Mouse (Mus musculus): Measurements from ENCODE around the gene Vmn2r11. TPM values are rescaled to one million over a fixed set of nuclear protein-coding genes. Genes with fewer than 3 reads are reported as not detected.
"Not testable (repeated sequence)": the region's sequence is repeated elsewhere in the genome, so short reads cannot be mapped to it uniquely, and the experiment has no call there.

Vmn2r11 gene
- not detected in 2 replicates for polyA plus RNA-seq (2012; ENCODE audit: insufficient read depth, insufficient read length, missing spikeins)

DNA sequence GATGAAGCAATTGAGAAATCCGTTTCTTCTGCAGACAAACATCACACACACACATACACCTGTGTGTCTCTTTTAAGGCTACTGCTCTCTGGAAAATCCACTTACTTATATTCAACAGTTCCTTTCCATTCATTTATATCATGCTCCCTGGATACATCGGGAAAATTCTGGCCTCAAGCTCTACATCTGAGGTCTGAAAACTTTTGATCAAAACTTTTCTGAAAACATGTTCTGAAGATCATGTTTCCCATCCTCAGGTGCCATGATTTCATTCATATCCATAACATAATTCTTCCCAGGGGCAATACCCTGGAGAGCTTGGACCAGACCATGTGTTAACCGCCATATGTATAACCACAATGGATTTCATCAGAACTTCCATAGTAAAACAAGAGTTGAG lies at the start of gene Vmn2r11:
Gene Vmn2r11 (minus strand): TSS at position 101 of the 400 bp plus-strand sequence.
- not testable (repeated sequence) for H3K4me3 ChIP-seq (ENCODE audit: insufficient read depth, low read depth, low read length); H3K4me1 ChIP-seq (ENCODE audit: control insufficient read depth, insufficient read depth, insufficient read length, low read length); H3K27ac ChIP-seq (replicated peaks; ENCODE audit: low read depth, low read length)

DNA sequence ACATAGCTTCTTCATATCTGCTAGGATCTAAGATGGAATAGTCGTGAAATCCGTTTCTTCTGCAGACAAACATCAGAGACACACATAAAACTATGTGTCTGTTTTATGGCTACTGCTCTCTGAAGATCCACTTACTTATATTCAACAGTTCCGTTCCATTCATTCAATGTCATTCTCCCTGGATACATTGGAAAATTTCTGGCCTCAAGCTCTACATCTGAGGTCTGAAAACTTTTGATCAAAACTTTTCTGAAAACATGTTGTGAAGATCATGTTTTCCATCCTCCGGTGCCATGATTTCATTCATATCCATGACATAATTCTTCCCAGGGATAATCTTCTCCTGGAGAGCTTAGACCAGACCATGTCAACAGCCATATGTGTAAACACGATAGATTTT lies 38.5 kb upstream of the Vmn2r11 start, which contains the start of gene Vmn2r12:
Gene Vmn2r12 (minus strand): TSS at position 101 of the 400 bp plus-strand sequence.
- not testable (repeated sequence) for H3K27ac ChIP-seq (replicated peaks; ENCODE audit: low read depth, low read length); H3K4me3 ChIP-seq (ENCODE audit: insufficient read depth, low read depth, low read length); H3K4me1 ChIP-seq (ENCODE audit: control insufficient read depth, insufficient read depth, insufficient read length, low read length)

DNA sequence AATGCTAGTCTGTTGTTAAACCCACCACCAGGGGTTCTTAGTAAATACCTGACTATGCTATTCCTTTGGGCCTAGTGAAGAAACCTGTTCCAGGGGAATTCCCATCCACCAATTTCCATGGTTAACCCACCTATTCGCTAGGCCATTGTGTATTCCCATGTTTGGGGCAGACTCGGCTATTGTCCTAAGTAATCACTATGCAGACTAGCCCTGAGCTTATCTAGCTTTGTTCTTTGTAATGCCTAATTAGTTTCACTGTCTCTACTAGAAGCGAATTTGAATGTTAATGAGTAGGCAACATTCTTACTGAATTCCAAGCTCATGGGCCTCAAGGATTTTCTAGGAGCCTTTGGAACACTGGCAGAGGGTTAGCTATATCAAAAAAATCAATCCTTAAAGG lies 37.1 kb upstream of the Vmn2r11 start:
- not testable (repeated sequence) for H3K4me1 ChIP-seq (ENCODE audit: control insufficient read depth, insufficient read depth, insufficient read length, low read length); H3K27ac ChIP-seq (replicated peaks; ENCODE audit: low read depth, low read length); H3K4me3 ChIP-seq (ENCODE audit: insufficient read depth, low read depth, low read length)

DNA sequence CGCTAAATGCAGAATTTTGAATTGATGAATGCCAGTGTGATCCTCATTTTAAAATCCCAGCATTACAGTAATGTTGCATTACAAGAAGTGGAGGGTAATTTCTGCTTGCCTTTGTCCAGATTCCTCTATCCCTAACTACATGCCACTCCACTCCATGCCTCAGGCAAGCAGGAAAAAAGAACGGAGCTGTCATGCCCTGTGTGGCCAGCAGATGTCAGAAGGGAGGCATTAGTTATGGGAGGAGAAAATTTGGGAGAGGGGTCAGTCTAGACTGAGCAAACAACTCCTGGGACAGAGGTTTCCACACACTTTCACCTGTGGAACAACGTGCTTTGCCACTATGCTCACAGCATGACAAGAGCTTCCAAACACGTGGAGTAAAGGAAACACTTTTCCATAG lies 12.6 kb upstream of the Vmn2r11 start:
- H3K4me1 ChIP-seq (ENCODE audit: control insufficient read depth, insufficient read depth, insufficient read length, low read length); H3K4me3 ChIP-seq (ENCODE audit: insufficient read depth, low read depth, low read length); H3K27ac ChIP-seq (replicated peaks; ENCODE audit: low read depth, low read length): not testable (repeated sequence)

DNA sequence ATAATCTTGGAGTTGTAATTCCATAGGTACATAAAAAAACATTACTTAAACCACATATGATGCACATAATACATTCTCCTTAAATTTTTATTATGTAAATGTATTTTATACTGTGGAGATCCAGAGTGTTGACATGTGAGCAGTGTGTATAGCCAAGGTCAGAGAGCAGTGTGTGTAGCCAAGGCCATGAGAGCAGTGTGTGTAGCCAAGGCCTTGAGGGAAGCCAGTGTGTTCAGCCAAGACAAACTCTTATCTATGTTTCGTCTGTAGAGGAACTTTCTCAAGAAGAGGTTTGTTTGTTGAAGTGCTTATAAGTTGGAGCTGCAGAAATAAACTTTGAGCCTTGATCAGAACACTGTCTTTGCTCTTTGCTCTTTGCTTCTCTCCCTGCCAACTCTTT lies 4.1 kb downstream of the Vmn2r11 start:
- H3K27ac ChIP-seq (replicated peaks; ENCODE audit: low read depth, low read length), result no peak overlapping the region
- H3K4me3 ChIP-seq (ENCODE audit: insufficient read depth, low read depth, low read length), result no peak overlapping the region
- no peaks in the 10 kb centered on the region for H3K4me1 ChIP-seq (ENCODE audit: control insufficient read depth, insufficient read depth, insufficient read length, low read length)

DNA sequence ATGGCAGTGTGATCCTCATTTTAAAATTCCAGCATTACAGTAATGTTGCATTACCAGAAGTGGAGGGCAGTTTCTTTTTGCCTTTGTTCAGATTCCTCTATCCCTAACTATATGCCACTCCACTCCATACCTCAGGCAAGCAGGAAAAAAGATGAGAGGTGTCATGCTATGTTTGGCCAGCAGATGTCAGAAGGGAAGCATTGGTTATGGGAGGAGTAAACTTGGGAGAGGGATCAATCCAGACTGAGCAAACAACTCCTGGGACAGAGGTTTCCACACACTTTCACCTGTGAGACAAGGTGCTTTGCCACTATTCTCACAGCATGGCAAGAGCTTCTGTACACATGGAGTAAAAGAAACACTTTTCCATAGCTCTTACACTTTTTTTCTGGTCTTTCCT lies 26.8 kb downstream of the Vmn2r11 start:
- Histone ChIP-seq H3K4me1 (ENCODE audit: control insufficient read depth, insufficient read depth, insufficient read length, low read length) (no peaks in the 10 kb centered on the region), H3K4me3 (ENCODE audit: insufficient read depth, low read depth, low read length) (no peak overlapping the region), H3K27ac (replicated peaks; ENCODE audit: low read depth, low read length) (no peak overlapping the region)

DNA sequence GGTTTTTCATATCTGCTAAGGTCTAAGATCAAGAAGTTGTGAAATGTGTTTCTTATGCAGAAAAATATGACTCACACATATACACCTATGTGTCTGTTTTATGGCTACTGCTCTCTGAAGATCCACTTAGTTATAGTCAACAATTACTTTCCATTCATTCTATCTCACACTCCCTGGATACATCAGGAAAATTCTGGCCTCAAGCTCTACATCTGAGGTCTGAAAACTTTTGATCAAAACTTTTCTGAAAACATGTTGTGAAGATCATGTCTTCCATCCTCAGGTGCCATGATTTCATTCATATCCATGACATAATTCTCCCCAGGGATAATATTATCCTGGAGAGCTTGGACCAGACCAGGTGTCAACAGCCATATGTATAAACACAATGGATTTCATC lies 52.9 kb downstream of the Vmn2r11 start, which contains the start of gene Vmn2r10:
Gene Vmn2r10 (minus strand): TSS at position 101 of the 400 bp plus-strand sequence.
- H3K27ac ChIP-seq (replicated peaks; ENCODE audit: low read depth, low read length); H3K4me1 ChIP-seq (ENCODE audit: control insufficient read depth, insufficient read depth, insufficient read length, low read length); H3K4me3 ChIP-seq (ENCODE audit: insufficient read depth, low read depth, low read length): not testable (repeated sequence)

Other genes with a start within 250 kb of the Vmn2r11 start
- gene Vmn2r9, start 207.0 kb downstream of the Vmn2r11 start, polyA plus RNA-seq (2012; ENCODE audit: insufficient read depth, insufficient read length, missing spikeins), result not detected in 2 replicates
- not detected in 2 replicates for gene Vmn2r10, start 53.0 kb downstream of the Vmn2r11 start, polyA plus RNA-seq (2012; ENCODE audit: insufficient read depth, insufficient read length, missing spikeins)
- gene Vmn2r12, start 38.4 kb upstream of the Vmn2r11 start, polyA plus RNA-seq (2012; ENCODE audit: insufficient read depth, insufficient read length, missing spikeins), result not detected in 2 replicates
- gene Vmn2r13, start 132.6 kb upstream of the Vmn2r11 start, polyA plus RNA-seq (2012; ENCODE audit: insufficient read depth, insufficient read length, missing spikeins), result not detected in 2 replicates
- not detected in 2 replicates for gene Vmn2r14, start 165.1 kb upstream of the Vmn2r11 start, polyA plus RNA-seq (2012; ENCODE audit: insufficient read depth, insufficient read length, missing spikeins)
- gene Vmn2r15, start 238.1 kb upstream of the Vmn2r11 start, polyA plus RNA-seq (2012; ENCODE audit: insufficient read depth, insufficient read length, missing spikeins), result not detected in 2 replicates